Comparison of ENCODE assay signal across 8 mouse cellular contexts in the genomic region with DNA sequence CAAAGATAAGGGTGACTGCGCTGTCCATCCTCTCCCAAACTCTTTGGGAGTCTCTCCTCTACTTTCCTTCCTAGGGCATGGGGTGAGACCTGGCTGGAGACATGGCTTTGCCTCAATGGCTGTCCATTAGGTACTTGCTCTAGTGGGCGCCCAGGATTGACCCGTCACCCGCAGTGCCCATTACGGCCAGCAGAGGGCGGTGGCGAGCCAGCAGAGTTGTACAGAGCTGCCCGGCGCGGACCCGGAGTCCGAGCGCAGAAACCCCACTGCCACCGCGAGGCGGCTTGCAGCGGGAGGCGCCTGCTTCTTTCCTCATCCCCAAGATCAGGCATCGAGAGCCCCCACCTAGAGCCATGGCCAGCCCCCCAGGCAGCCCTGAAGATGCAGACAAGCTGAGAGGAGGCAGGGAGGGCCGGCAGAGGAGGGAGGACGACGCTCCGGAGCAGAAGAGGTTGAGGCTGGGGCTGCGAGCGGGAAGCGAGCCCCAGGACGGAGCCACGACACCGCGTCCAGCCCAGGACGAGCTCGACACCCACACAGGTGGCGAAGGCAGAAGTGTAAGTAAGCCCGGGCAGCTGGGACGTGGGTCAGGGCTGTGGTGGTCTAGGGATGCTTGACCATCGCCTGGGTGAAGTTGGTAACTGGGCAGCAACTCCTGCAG. TPM values are rescaled to one million over a fixed set of nuclear protein-coding genes. Genes with fewer than 3 reads are reported as not detected.
DNase-seq lines count a peak whose midpoint lies in the region; ATAC-seq and TF ChIP-seq lines count a peak whose summit lies in the region.

No protein-coding gene starts in this region.

- no peak overlapping the region for H3K27ac ChIP-seq in MEL (ENCODE audit: control insufficient read depth, low read depth, low read length)
- peak overlapping the region; percentile 85 for H3K27ac ChIP-seq in hindbrain, embryonic 10.5 days
- no peak overlapping the region for H3K27ac ChIP-seq in lung, embryonic 15.5 days
- H3K27ac ChIP-seq in thymus, adult 2 months (ENCODE audit: control insufficient read depth, insufficient read depth, low read length): no peak overlapping the region

- H3K27me3 ChIP-seq in MEL (ENCODE audit: control insufficient read depth in 1 of 2, insufficient read depth in 2 of 2, low read length in 2 of 2): no peaks in the 10 kb centered on the region
- H3K27me3 ChIP-seq in hindbrain, embryonic 10.5 days (ENCODE audit: insufficient read depth, poor library complexity, severe bottlenecking): peaks cover 21% of the 10 kb centered on the region
- peaks cover 13% of the 10 kb centered on the region for H3K27me3 ChIP-seq in lung, embryonic 15.5 days
- no peaks in the 10 kb centered on the region for H3K27me3 ChIP-seq in thymus, adult 2 months (ENCODE audit: control insufficient read depth, insufficient read depth, low read length)

- TF ChIP-seq POLR2A in MEL (IDR thresholded peaks at IDR 0.05; ENCODE audit: control insufficient read depth in 1 of 2, insufficient read depth in 1 of 2, low read depth in 1 of 2, low read length in 2 of 2, poor library complexity in 1 of 2): no peak
- no peak for TF ChIP-seq POLR2A in thymus, adult 2 months (IDR thresholded peaks at IDR 0.05; ENCODE audit: control insufficient read depth, extremely low read depth, insufficient read depth, low read length, poor library complexity)

- peak; percentile 79 for ATAC-seq in frontal cortex, adult (ENCODE audit: low TSS enrichment)
- ATAC-seq in lung, embryonic 15.5 days (ENCODE audit: borderline replicate concordance, extremely low read depth, low FRiP score, low TSS enrichment): peak; percentile 84; the same call in 1 of the 2 replicates

- DNase-seq in MEL (ENCODE audit: low read depth, low spot score): peak; percentile 16
- peak; percentile 90 for DNase-seq in cerebellum, adult 8-10 months
- peak; percentile 96 for DNase-seq in hindbrain, embryonic 10.5 days (ENCODE audit: low spot score)
- peak; percentile 93 for DNase-seq in layer of hippocampus, adult 9-10 months (ENCODE audit: low spot score)
- peak; percentile 58 for DNase-seq in ovary, adult 18-20 months (ENCODE audit: low spot score)
- DNase-seq in thymus, adult 2 months: peak; percentile 90

- TF ChIP-seq EP300 in MEL (IDR thresholded peaks at IDR 0.05; ENCODE audit: low read depth in 1 of 2, low read length in 2 of 2): no peak

- 2% methylated on average over 36 of the region's 36 CpGs for WGBS in hindbrain, embryonic 10.5 days
- 2% methylated on average over 36 of the region's 36 CpGs for WGBS in lung, embryonic 15.5 days
- 5% methylated on average over 36 of the region's 36 CpGs for whole genome bisulfite sequencing in thymus, adult 2 months

- H3K4me2 ChIP-seq in lung, embryonic 15.5 days: peak overlapping the region; percentile 71

- no peak overlapping the region for H3K4me3 ChIP-seq in MEL (ENCODE audit: control insufficient read depth in 1 of 2, insufficient read depth in 1 of 2, low read depth in 2 of 2, low read length in 2 of 2)
- H3K4me3 ChIP-seq in hindbrain, embryonic 10.5 days: peak overlapping the region; percentile 59
- peak overlapping the region; percentile 35 for H3K4me3 ChIP-seq in lung, embryonic 15.5 days
- peak overlapping the region; percentile 11 for H3K4me3 ChIP-seq in thymus, adult 2 months (ENCODE audit: control insufficient read depth, insufficient read depth, low read length)

- no peak overlapping the region for H3K9ac ChIP-seq in MEL (ENCODE audit: control insufficient read depth, low read depth, low read length, poor library complexity, severe bottlenecking)
- H3K9ac ChIP-seq in lung, embryonic 15.5 days: peak overlapping the region; percentile 37; the same call in 1 of the 2 replicates

- no peaks in the 10 kb centered on the region for H3K79me2 ChIP-seq in MEL (ENCODE audit: control insufficient read depth, insufficient read depth, low read length, poor library complexity)

- H3K4me1 ChIP-seq in MEL (ENCODE audit: control insufficient read depth in 1 of 2, insufficient read depth in 2 of 2, low read length in 2 of 2): no peaks in the 10 kb centered on the region
- peaks cover 7% of the 10 kb centered on the region; the same call in 1 of the 2 replicates for H3K4me1 ChIP-seq in hindbrain, embryonic 10.5 days (replicated peaks)
- H3K4me1 ChIP-seq in lung, embryonic 15.5 days: peaks cover 4% of the 10 kb centered on the region
- peaks cover 4% of the 10 kb centered on the region for H3K4me1 ChIP-seq in thymus, adult 2 months (replicated peaks; ENCODE audit: control insufficient read depth, insufficient read depth, low read length)

- TF ChIP-seq CTCF in MEL (IDR thresholded peaks at IDR 0.05 in 2 of 3, conservative IDR thresholded peaks at IDR 0.05 in 1 of 3; ENCODE audit: control insufficient read depth in 1 of 3, insufficient read depth in 1 of 3, low read depth in 2 of 3, low read length in 3 of 3, poor library complexity in 1 of 3, severe bottlenecking in 1 of 3): peak; percentile 53 to 84 (median 53)
- TF ChIP-seq CTCF in thymus, adult 2 months (IDR thresholded peaks at IDR 0.05; ENCODE audit: borderline replicate concordance, control insufficient read depth, extremely low read depth, insufficient read depth, low read length, poor library complexity): peak; percentile 98

- no peaks in the 10 kb centered on the region for H3K9me3 ChIP-seq in MEL (replicated peaks; ENCODE audit: insufficient read depth, low read length)
- H3K9me3 ChIP-seq in hindbrain, embryonic 10.5 days: no peaks in the 10 kb centered on the region
- H3K9me3 ChIP-seq in lung, embryonic 15.5 days: no peaks in the 10 kb centered on the region

- no peaks in the 10 kb centered on the region for H3K36me3 ChIP-seq in MEL (ENCODE audit: control insufficient read depth in 1 of 2, insufficient read depth in 2 of 2, low read length in 2 of 2)
- no peaks in the 10 kb centered on the region for H3K36me3 ChIP-seq in hindbrain, embryonic 10.5 days
- H3K36me3 ChIP-seq in lung, embryonic 15.5 days: no peaks in the 10 kb centered on the region
- H3K36me3 ChIP-seq in thymus, adult 2 months (ENCODE audit: control insufficient read depth, insufficient read depth, low read length): no peaks in the 10 kb centered on the region

- peak; percentile 37 for TF ChIP-seq RAD21 in MEL (IDR thresholded peaks at IDR 0.05; ENCODE audit: low read depth, low read length)

TF ChIP-seq in MEL, 35 proteins besides CTCF, POLR2A, EP300 and RAD21:
- TF ChIP-seq SMC3 (IDR thresholded peaks at IDR 0.05; ENCODE audit: low read depth, low read length) (peak; percentile 43), MYC (IDR thresholded peaks at IDR 0.05; ENCODE audit: low read depth, low read length) (no peak)

RNA-seq across cellular contexts. Expression of gene Eef2kmt, which starts 50.9 kb away (rescaled TPM):
- total RNA-seq in MEL (2012; rRNA removed): 21.4 and 26.4 TPM in 2 replicates
- 10 to 100 TPM in 1 of 2 experiments, not detected in 1; 48.6 TPM for polyA plus RNA-seq in MEL (2012; ENCODE audit: insufficient read depth in 1 of 2, insufficient read length in 2 of 2, low read depth in 1 of 2, low replicate concordance in 2 of 2, missing spikeins in 1 of 2)
- polyA plus RNA-seq in hindbrain, embryonic 10.5 days (2016; fragmentation: Nextera tagmentation; extraction: Ambion mirVana): 20.2 and 20.7 TPM in 2 replicates
- polyA plus RNA-seq in lung, embryonic 15.5 days (2015; fragmentation: Nextera tagmentation; extraction: Ambion mirVana): 21.4 and 24.8 TPM in 2 replicates
- polyA plus RNA-seq in thymus, adult 2 months (2012; rRNA removed): 32.2 and 34.6 TPM in 2 replicates

Comparison
In these comparisons a context has a peak if more than half of its experiments do, and no peak if none do; other contexts are left out.
1. DNase-seq: peak in every context shown above with its lines; median percentile 96 in hindbrain, embryonic 10.5 days; 93 in layer of hippocampus, adult 9-10 months; 90 in cerebellum, adult 8-10 months; 90 in thymus, adult 2 months; 58 in ovary, adult 18-20 months; 16 in MEL.
2. H3K4me3 ChIP-seq: peak in hindbrain, embryonic 10.5 days (single experiment), lung, embryonic 15.5 days (single experiment) and thymus, adult 2 months (single experiment); none in MEL (0 of 2).